Mouse (Mus musculus) ES-E14 (cell line): ENCODE measurements around the gene Ccdc36. TPM values are rescaled to one million over a fixed set of nuclear protein-coding genes. Genes with fewer than 3 reads are reported as not detected.

Experiments
- DNase-seq: peaks from one replicate; pipeline ENCODE4 v3.0.0-alpha.2; 2013; ENCODE audit warnings: low read depth, low spot score
- H3K27ac ChIP-seq: 2 replicates; pipeline ENCODE4 v1.5.1; 2012; ENCODE audit warnings: low read depth, mild to moderate bottlenecking, low read length, moderate library complexity, mixed read lengths; ENCODE audit not compliant: poor library complexity, insufficient read depth, severe bottlenecking
- H3K36me3 ChIP-seq: 2 replicates; pipeline ENCODE4 v1.6.1; 2012; ENCODE audit warnings: mild to moderate bottlenecking, low read length, moderate library complexity, mixed read lengths; ENCODE audit not compliant: control insufficient read depth, poor library complexity, insufficient read depth, severe bottlenecking
- H3K4me1 ChIP-seq, 2 experiments: fragments of 150-350 bp in 1 of 2; sonication (generic) in 1 of 2; 2 replicates each; pipeline ENCODE4 v1.6.1; 2012; ENCODE audit warnings: low read length in 2 of 2, mild to moderate bottlenecking in 1 of 2, mixed read lengths in 1 of 2; ENCODE audit not compliant: control insufficient read depth in 2 of 2, insufficient read depth in 2 of 2, poor library complexity in 1 of 2
- H3K4me3 ChIP-seq, 2 experiments: fragments of 150-350 bp in 1 of 2; sonication (generic) in 1 of 2; 2 replicates each; pipeline ENCODE4 v1.5.1; 2012; ENCODE audit warnings: low read length in 2 of 2, low read depth in 1 of 2, mild to moderate bottlenecking in 1 of 2, mixed read lengths in 1 of 2; ENCODE audit not compliant: insufficient read depth in 1 of 2, poor library complexity in 1 of 2, severe bottlenecking in 1 of 2
- H3K9ac ChIP-seq: 2 replicates; pipeline ENCODE4 v1.6.1; 2012; ENCODE audit warnings: low read depth, mild to moderate bottlenecking, low read length, mixed read lengths; ENCODE audit not compliant: poor library complexity, insufficient read depth, severe bottlenecking
- H3K9me3 ChIP-seq: fragments of 150-350 bp; sonication (generic); 2 replicates; pipeline ENCODE4 v1.6.1; 2012; ENCODE audit warnings: low read depth, mild to moderate bottlenecking, low read length; ENCODE audit not compliant: control insufficient read depth, insufficient read depth
- CHD2 ChIP-seq: IDR thresholded peaks from 2 replicates; pipeline ENCODE4 v1.6.1; 2014; ENCODE audit warnings: mild to moderate bottlenecking, low read depth, low read length, inconsistent platforms
- HCFC1 ChIP-seq: IDR thresholded peaks from 2 replicates; pipeline ENCODE4 v1.6.1; 2012; ENCODE audit warnings: low read length, inconsistent platforms, borderline replicate concordance; ENCODE audit not compliant: insufficient read depth
- MAFK ChIP-seq: IDR thresholded peaks from 2 replicates; pipeline ENCODE4 v1.6.1; 2014; ENCODE audit warnings: mild to moderate bottlenecking, low read depth, low read length, inconsistent platforms; ENCODE audit not compliant: insufficient read depth
- ZC3H11A ChIP-seq: IDR thresholded peaks from 2 replicates; pipeline ENCODE4 v1.6.1; 2012; ENCODE audit warnings: low read depth, mild to moderate bottlenecking, inconsistent platforms, low read length, borderline replicate concordance
- ZNF384 ChIP-seq: IDR thresholded peaks from 2 replicates; pipeline ENCODE4 v1.6.1; 2012; ENCODE audit warnings: low read depth, low read length, inconsistent platforms
- in situ Hi-C, 2 experiments: fragments of 600-800 bp; cut with MboI; formaldehyde crosslinking; loops; one replicate each; pipeline ENCODE4 v1.15.1; 2025; ENCODE audit warnings: low sequenced_read_pairs in 2 of 2, inconsistent platforms in 1 of 2; ENCODE audit not compliant: unreplicated experiment in 2 of 2
- total RNA-seq: library from RNA; depleted of rRNA; stranded (reverse); fragments of 300-350 nt; gene quantifications from 2 replicates; pipeline ENCODE4 v1.2.3, GENCODE M21; 2012; rRNA removed

The Ccdc36 gene
- 1.4 and 1.7 TPM in 2 replicates for total RNA-seq

DNA sequence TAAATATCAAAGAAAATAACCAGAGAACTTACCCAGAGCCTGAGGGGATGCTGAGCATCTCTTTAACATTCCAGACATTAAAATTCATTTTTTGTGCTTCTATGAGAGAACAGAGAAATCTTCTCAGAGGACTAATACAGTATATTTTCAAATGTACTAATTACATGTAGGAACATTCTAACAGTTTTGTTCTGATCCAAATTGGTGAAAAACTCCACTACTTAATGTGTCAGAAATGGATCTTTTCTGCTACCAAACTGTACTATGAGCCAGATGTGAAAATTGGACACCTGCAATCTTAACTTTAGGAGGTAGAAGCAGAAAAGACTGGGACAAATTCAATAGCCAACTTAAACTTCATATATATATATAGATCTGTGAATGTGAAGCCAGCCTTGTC lies at the start of gene Ccdc36:
Gene Ccdc36, minus strand, starts transcription at position 101 of the 400 bp plus-strand sequence.
- DNase-seq: no peak
- Histone ChIP-seq H3K36me3 (no peaks in the 10 kb centered on the region), H3K4me1 (no peaks in the 10 kb centered on the region; a peak in 1 of 4 replicates), H3K9ac (no peak within 1 kb of the TSS), H3K4me3 (no peak within 1 kb of the TSS), H3K9me3 (no peaks in the 10 kb centered on the region), H3K27ac (no peak within 1 kb of the TSS)
- TF ChIP-seq CHD2: no peak
- TF ChIP-seq ZNF384: no peak
- TF ChIP-seq HCFC1: no peak
- no peak for TF ChIP-seq ZC3H11A
- TF ChIP-seq MAFK: no peak
- in situ Hi-C loops: no loop called here

DNA sequence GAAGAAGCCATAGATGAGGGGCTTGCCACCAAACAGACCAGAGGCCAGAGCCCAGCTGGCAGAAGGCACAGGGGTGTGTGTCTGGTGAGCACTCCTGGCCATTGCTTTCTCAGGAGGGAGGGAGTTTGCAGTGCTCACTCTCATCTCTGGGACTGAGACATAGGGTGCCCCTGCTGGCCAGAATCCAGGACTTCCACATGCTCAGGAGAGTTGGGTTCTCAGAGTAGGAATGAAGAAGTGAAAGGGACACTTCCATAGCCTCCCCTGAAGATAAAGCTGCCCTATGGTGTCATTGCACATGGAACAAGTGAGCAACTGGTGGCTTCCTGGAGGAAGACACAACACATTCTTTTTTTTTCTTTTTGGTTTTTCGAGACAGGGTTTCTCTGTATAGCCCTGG lies 46.2 kb upstream of the Ccdc36 start:
- H3K4me3 ChIP-seq: no peak overlapping the region
- in situ Hi-C loops: no loop called here
- no peaks in the 10 kb centered on the region for H3K9me3 ChIP-seq
- no peaks in the 10 kb centered on the region for H3K36me3 ChIP-seq
- H3K9ac ChIP-seq: no peak overlapping the region
- peaks cover 1 to 3% of the 10 kb centered on the region in 2 experiments; a peak in 1 of 4 replicates for H3K4me1 ChIP-seq
- TF ChIP-seq MAFK (no peak), HCFC1 (no peak), ZNF384 (no peak), ZC3H11A (no peak), CHD2 (no peak)
- DNase-seq: no peak
- H3K27ac ChIP-seq: no peak overlapping the region

DNA sequence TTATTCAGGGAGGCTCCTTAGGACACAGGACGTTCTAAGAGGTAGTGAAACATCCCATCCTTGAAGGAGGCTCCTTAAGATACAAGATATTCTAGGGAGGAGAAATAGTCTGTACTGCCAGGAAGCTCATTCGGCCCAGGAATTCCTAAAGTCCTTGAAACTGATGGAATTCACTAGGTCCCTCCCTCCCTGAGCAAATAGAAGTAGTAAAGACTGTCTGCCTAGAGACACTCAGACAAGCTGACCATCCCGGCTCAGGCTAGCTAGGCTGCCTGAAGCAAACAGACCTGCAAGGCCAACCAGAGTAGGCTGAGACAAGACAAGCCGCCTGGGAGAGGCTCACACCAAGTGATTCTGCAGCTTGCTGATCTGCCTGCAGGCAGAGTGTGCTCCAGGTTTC lies 41.6 kb upstream of the Ccdc36 start:
- DNase-seq: no peak
- Histone ChIP-seq H3K9ac (no peak overlapping the region), H3K27ac (no peak overlapping the region), H3K4me1 (no peaks in the 10 kb centered on the region), H3K4me3 (no peak overlapping the region), H3K9me3 (no peaks in the 10 kb centered on the region), H3K36me3 (peaks cover 4% of the 10 kb centered on the region; the same call in 1 of the 2 replicates)
- in situ Hi-C loops: no loop called here
- no peak for TF ChIP-seq ZC3H11A
- no peak for TF ChIP-seq MAFK
- no peak for TF ChIP-seq HCFC1
- no peak for TF ChIP-seq CHD2
- TF ChIP-seq ZNF384: no peak

DNA sequence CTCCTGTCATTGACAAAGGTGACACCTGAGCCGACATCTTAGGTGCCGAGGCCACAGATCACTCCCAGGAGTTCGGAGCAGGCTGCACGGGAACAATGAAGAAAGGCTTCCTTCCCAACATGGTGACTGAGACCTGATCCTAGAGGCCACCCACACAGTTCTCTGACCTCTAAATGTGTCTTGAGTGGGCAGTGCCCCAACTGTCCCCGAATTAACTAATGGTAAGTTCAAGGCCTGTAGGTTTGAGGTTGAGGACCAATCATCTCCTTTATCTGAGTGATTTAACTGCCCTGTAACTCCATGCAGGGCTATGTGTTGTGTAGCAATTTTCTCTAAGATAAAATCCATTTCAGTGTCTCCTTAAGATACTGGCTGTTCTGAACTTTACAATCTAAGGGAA lies 41.1 kb upstream of the Ccdc36 start:
- Histone ChIP-seq H3K4me3 (no peak overlapping the region), H3K27ac (no peak overlapping the region), H3K4me1 (no peaks in the 10 kb centered on the region), H3K36me3 (peaks cover 4% of the 10 kb centered on the region; the same call in 1 of the 2 replicates), H3K9ac (no peak overlapping the region), H3K9me3 (no peaks in the 10 kb centered on the region)
- in situ Hi-C loops: no loop called here
- TF ChIP-seq HCFC1: no peak
- TF ChIP-seq ZNF384: no peak
- no peak for TF ChIP-seq ZC3H11A
- no peak for TF ChIP-seq MAFK
- TF ChIP-seq CHD2: no peak
- DNase-seq: no peak

DNA sequence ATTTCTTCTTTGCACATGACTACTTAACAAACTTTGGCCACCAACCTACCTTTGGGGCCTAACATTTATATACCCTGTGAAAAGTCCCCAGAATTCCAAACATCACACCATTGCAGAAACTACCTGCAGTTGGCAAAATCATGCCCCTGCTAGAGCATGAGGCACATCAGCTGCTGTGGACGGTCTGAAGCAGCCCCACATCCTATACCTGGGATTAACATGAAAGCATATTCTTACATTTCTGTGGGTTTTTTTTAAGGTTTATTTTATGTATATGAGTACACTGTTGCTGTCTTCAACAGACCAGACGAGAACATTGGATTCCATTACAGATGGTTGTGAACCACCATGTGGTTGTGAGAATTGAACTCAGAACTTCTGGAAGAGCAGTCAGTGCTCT lies 37.9 kb upstream of the Ccdc36 start:
- no peak overlapping the region for H3K4me3 ChIP-seq
- H3K36me3 ChIP-seq: peaks cover 14% of the 10 kb centered on the region
- no peak overlapping the region for H3K27ac ChIP-seq
- DNase-seq: no peak
- peaks cover 0 to 11% of the 10 kb centered on the region in 2 experiments; a peak in 2 of 4 replicates for H3K4me1 ChIP-seq
- in situ Hi-C loops: no loop called here
- no peak for TF ChIP-seq ZC3H11A
- TF ChIP-seq HCFC1: no peak
- no peak for TF ChIP-seq MAFK
- TF ChIP-seq CHD2: no peak
- no peak for TF ChIP-seq ZNF384
- no peaks in the 10 kb centered on the region for H3K9me3 ChIP-seq
- no peak overlapping the region for H3K9ac ChIP-seq
